Mouse (Mus musculus) cerebellum, adult 9-11 months (tissue): Measurements from ENCODE around the gene Hal.

Experiments
- DNase-seq: peaks from one replicate; pipeline ENCODE4 v3.0.0; 2022

The Hal gene

GRCm38 (mm10) chr10:93568671-93569070 is 80.1 kb downstream of the Hal start:
- no peak for DNase-seq
